Mouse (Mus musculus) embryo, embryonic 9.5 days (tissue): Measurements from ENCODE around the gene 6030408B16Rik.

Experiments used
- DNase-seq: peaks from one replicate; pipeline ENCODE4 v3.0.0-alpha.2; 2017; ENCODE audit errors: extremely low spot score

The 6030408B16Rik gene

DNA sequence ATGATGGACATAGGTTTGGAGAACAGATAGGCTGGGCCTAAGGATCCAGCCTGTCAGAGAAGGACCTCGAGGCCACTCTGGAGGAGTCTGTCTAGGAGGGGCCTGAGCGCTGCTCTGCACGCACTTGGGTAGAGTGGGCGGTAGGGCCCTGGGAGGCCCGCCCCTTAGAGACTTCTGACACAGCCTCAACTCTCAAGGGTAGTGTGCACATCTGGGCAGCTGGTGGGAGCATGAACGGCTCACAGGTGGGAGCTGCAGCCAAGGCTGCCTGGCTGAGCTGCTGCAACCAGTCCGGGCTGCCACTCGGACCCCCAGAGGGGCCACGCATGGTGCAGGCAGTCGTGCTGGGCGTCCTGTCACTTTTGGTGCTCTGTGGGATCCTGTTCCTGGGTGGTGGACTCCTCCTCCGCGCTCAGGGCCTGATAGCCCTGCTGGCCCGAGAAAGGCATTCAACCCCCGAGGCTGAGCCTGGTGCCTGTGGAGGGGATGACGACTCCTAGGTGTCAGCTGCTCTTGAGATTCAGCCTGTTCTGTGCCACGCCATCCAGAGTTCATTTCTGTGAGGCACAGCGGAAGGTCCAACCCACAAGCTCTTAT is at the start of gene 6030408B16Rik:
6030408B16Rik (plus strand) TSS at position 188 of the 597 bp plus-strand sequence.
- DNase-seq: no peak

DNA sequence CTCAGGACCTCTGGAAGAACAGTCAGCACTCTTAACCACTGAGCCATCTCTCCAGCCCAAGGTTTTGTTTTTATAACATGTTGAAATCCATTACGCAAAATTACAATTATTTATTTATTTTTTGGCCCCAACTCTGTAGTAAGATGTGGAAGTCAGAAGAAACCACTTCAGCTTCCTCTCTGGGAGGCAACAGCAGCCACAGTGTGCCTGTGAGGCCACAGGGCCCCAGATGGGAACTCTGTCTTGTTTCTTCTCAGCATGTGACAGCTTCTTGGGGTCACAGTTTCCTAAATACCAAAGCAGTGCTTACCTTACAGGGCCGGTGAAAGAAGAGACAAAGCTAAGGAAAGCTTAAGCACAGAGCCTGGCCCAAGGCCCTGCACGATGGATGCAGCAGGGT is 49.0 kb upstream of the 6030408B16Rik start:
- DNase-seq: no peak

DNA sequence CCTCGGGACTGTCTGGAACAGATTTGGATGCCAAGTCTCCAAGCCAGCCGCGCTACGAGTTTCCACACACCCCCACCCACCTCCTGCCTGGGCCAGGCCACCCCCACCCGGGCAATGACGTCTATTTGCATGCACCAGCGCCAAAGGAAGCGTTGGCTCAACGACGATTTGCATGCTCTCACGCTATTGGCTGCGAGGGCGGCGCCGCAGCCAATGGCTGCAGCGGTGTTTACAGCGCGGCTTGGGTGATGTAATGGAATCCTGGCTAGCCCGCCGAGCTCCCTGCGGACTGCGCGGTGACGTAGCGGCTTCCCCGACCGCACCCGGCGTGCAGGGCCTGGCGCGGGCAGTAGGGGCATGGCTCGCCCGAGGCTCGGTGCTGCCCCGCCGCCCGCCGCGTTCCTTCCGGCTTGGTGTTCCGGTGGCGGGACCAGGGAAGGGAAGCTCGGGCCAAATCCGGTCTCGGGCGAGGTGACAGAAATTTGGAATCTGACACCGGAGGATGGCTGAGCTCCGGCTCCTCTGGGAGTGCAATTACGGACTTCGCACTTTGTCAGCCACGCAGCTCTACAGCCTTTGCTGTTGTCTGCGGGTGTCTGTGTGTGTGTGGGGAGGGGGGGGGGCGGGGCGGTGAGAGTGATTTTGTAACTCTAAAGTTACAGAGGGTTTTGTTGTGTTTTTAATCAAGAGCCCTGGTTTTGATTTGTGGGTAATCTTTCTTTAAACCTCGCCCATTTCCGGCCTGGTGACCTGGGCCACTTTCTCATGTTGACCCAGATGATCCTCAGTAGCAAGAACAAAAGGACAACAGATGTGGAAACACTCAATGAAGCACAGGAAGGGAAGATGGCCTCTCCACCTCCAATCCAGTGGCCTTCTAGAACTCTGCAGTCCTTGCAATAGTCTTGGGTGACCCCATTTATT is 46.5 kb upstream of the 6030408B16Rik start:
- DNase-seq: peak; percentile 95

DNA sequence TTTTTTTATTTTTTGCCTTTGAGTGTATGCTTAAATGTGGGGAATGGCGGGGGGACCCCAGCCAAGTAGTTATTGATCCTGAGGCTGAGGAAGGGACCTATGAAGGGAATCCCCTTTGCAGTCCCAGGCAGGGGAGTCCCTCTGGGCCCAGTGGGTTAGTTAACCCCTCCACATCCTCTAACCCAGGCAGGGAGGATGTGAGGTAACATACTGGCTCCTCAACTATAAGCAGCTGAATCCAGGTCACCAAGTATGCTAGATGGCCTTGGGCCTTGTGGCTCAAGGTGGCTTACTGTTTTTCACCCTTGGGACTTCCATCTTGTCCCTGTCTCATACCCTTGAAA is 45.9 kb upstream of the 6030408B16Rik start:
- DNase-seq: no peak

DNA sequence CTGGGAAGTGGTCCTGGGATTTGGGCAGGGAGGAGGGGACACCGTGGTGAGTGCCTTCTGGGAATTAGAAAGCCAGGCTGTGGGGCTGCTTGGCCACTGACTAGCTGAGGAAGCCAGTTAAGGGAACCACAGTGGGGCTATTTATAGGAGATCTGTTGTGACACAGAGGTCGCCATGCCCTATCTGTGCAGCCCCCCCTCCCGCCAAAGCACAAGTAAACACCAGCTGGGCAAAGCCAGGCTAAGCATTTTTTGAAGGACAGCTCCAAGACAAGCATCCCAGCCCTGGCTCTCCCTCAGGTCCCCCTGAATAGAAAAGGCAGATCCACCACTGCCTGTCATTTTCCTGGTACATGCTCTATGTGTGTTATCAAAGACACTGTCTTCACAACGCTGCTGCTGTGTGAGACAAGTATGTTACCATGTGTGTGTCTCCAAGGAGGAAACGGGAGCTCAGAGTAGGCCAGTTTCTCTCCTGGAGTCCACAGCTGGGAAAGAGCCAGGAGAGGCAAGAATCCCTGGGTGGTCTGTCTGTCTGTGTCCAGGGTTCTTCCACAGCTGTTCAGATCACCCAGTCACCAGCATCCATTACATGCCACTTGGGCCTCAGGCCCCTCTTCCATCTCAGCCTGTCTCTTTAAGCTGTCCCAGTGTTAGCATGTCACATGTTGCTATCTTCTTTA is 44.8 kb upstream of the 6030408B16Rik start:
- no peak for DNase-seq

DNA sequence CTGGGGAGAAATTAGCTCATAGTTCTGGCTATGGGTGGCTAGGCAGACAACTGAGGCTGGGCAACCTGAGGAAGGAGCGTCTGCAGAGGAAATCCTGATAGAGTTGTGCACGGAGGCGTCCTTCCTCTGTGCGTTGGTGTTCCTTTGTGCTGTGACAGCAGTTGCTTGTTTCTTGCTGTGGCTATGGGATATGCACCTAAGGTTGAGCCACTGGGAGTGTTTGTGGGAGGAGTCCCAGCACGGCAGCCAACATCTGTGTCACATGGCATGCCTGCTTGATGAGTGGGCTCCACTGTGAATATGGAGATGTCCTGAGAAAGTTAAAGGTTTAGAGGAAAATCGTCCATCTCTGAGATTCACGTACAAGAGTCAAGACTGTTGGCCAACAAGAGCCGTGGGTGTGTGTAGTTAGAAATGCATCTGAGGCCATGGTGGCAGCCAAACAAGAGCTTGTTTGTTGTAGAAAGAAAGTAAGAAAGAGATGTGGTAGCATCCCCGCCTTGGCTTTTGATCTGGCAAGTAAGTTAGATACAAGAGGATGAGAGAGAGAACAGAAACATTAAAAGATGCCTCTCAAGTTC is 42.7 kb upstream of the 6030408B16Rik start:
- DNase-seq: no peak

DNA sequence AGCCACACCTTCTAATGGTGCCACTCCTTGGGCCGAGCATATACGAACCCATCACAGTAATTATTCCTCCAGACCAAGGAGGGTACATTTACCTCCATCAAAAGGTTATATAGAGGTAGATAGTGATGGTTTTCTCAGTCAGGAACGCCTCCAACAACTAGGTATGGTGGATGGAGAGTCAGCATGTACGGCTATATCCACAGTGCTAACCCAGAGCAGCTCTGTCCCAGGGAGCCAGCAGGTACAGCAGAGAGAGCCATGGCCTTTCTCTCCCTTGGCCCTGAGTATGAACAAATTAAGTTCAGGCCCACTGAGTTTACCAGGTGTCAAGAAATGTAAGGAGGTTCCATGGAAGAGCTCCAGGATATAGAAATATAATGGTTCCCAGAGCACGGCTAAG is 41.1 kb upstream of the 6030408B16Rik start:
- no peak for DNase-seq

DNA sequence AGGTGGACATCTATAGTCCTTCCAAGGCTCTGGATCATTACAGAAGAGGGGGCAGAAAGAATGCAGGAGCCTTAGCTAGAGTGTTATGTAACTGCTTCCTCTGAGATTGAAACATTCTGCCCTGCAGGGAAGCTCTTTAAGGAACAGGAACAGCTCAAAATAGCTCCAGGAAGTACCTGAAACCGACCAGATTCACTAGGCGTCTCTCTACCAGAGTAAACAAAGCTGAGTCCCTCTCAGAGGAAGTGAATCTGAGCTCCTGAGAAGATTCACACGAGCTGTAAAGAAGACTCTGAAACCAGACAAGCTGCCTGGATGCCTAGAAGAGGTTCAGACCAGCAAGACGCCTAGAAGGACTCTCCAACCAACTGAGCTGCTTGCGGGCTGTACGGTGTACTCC is 40.4 kb upstream of the 6030408B16Rik start:
- no peak for DNase-seq

DNA sequence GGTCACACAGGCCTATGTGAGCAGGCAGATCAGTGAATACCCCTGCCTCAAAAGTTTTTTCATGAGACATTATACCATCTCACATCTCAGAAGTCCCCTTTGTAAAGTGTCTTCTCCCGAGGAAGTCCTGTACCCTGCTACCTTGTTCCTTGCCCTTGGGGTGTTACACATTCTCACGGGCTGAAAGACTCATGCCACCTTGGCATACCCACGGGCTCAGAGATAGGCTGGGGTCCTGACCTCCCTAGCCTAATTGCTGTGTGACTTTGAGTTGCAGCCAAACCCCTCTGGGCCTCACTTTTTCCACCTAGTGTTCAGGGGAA is 39.5 kb upstream of the 6030408B16Rik start:
- no peak for DNase-seq

DNA sequence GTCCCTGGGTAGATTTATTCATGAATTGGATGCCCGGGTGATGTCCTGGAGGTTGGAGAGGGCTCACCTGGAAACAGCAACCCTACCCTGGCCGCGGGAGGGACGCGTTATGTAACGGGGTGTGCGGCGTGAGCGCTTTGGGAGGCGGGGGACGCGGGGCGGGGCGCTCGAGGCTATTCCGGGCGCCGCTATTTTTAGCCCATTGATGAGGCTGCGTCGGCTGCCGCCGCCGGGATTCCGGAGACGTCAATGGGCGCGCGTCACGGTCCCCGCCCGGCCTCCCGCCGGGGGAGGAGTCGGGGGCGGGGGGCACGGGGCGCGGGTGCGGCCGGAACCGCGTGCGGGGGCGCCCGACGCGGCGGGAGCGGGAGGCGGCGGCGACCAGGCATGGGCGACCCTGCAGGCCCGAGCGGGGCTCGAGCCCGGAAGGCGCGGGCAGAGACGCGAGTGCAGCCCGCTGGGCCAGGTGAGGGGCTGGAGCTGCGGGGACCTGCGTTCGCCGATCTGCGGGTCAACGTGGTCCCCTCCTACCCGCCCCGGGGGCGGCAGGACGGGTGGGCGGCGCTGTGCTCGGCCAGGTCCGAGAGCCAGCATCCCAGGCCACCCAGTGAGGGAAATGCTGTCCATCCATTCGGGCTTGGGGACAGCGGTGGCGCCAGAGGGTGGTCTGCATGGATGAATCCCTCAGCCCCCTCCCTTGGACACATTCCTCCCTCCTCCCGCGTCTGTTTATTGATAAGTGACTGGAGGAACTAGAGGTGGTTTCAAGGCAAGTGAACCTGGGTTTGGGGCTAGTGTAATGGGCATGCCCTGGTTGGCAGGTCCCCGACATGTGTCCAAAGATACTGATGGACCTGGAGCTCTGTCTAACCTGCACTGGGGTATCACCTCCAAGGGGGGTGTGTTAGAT is 38.9 kb upstream of the 6030408B16Rik start, which contains the start of gene Nr4a1:
Nr4a1 (plus strand) TSS at position 384 of the 910 bp plus-strand sequence.
- DNase-seq: peak; percentile 64

DNA sequence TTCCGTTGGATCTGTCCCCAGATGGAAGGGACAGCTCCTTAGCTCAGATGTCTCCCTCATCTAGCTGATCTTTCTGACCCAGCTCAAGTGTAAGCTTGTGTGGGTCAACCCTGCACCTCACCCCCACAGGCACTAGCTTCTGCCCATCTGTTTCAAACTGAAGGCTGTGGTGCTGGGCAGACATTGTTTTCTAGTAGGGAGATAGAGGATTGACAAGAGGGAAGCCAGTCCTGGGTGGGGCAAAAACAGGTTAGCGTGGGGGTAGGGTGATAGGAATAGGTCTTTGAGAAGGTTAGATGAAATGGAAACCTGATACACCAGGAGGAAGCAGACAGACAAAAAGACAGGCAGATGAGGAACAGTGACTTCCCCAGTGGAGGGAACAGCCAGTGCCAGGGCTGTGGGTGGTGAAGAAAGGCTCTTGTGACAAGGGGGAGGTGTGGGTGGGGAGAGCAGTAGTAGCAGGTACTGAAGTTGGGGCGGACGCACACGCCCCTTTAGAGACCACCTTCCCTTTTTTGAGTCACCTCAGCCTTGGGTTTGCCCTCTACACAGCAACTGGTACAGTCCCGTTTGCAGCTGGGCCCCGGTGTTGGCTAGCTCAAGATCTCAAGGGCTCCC is 37.1 kb upstream of the 6030408B16Rik start:
- DNase-seq: no peak

DNA sequence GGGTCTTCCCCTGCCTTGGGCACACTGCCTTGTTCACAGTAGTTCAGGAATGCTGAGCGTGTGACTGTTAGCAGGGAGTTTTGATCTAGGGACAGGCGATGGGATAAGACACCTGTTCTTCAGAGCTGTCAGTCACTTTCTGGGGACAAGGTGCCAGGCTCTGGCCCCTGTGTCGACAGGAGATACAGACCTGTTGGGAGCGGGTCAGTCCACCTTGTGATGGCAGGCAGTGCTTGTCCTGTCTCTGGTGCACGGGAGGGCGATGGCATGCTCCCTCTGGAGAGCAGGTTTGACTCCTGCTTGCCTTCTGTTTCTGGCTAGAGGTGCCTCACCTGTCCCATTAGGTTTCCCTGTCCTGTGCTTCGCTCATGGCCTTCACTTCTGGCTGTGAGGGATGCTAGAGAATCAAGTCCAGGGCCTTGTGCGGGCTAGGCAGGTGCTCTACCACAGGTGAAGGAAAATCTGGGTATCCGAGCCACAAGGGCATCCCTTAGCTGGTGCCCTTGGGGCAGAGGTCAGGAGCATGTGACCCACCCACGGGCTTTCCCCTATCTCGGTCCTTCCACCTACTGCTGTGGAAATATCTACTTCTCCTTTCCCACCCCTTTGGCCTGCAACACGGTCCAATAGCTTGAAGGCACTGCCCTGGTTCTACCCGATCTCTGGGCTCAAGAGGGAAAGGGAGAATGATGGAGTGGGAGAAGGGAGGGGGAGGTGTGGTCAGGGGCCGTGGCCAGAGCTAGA is 36.4 kb upstream of the 6030408B16Rik start:
- no peak for DNase-seq

DNA sequence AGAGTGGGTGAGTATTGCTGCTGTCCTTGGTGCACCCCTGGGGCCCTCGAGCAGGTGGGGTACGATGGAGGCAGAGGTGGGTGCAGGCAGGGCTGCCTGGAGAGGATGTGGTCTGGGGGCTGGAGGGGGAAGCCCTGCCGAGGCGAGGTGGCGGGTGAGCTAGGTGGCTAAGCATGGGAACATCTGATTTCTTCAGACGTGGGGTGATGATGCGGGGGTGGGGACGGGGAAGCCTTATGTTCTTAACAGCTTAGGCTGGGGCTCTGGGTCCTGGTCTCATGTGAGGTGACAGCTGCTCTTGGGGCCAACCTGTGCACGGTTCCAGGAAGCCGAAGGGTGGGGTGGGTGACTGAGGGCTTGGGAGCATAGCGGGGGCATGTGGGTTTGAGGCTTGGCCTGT is 34.6 kb upstream of the 6030408B16Rik start:
- no peak for DNase-seq

DNA sequence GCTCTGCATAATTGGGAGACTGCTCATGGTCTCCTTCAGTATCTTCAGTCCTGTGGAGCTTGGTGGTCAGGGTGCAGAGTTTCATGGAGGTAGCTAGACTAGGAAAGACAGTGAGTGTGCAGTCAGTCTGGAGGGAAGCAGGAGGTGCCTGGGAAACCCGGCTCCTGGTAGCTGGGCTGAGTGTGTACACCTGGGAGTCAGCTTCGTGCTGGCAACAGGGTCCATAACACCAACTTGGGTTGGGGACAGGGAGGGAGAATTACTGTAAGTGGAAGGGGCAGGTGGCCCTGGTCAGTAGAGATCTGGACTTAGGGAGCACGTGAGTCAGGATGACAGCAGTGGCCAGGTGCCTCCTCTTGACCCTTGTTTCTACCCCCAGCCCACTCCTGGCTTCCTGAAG is 33.1 kb upstream of the 6030408B16Rik start:
- DNase-seq: no peak

DNA sequence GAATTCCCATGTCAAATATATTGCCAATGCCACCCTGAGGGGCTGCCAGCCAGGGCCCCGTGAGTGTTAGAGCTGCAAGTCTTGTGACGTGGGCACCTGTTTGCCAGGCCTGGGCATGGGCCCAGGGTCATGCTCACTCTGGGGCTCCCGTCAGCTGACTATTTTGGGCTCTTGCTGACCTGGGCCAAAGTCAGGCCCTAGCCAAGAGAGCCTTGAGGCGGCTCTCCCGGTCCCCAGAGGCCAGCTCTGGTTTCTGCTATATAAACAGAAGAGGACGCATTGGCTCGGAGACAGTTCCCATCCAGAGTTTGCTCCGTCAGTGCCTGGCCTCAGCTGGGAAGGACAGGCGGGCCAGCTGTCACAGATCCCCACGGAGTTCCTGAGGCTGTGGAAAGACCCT is 32.6 kb upstream of the 6030408B16Rik start:
- no peak for DNase-seq

DNA sequence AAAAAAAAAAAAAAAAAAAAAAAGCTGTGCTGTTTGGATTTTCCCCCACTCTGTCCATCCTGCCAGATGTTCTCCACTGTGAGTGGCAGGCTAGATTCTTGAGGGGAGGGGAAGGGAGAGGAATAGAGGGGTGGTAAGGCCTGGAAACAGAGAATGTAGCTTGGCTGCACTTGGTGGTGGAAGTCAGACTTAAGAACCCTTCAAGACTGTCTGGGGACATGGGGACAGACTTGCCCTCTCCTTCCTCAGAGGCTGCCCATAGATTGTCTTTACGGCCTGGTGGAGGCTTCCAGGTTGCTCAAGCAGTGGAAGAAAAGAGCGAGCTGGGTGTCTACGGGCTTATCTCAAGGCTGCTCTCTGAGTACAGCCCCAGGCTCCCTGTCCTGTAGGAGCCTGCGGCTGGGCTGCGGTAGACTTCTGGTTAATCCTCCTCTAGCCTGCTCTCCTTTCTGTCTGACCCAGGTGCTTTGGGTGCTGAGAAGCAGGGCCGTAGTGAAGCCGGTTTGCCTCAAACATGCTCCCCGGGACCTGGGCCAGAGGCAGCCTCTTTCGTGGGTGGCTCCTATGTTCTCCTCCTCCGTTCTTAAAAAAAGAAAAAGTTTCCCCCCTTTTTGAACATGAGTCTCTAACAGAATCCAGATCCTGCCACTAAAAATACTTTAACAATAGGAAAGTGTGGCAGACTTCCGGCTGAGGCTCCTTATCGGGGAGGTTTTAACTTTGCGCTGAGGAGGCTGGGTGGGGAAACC is 32.0 kb upstream of the 6030408B16Rik start:
- no peak for DNase-seq

DNA sequence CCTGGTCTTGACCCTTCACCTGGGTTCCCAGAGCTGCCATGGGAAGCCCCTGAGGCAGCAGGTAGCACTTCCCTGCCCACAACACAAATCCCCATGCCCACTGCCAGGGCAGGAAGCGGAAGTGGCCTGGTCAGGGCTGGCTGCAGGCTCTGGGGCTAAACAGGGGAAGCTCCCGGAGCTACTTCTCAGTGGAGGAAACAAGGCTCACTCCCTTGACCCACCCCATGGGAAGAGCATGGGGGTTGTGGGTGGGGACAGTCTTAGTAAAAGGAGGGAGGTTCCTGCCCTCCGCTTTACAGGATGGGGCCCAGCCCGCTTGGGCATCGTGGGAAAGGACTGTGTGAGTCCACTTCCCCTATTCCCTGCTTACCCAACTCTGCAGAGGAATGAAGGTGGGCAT is 30.5 kb upstream of the 6030408B16Rik start:
- no peak for DNase-seq

DNA sequence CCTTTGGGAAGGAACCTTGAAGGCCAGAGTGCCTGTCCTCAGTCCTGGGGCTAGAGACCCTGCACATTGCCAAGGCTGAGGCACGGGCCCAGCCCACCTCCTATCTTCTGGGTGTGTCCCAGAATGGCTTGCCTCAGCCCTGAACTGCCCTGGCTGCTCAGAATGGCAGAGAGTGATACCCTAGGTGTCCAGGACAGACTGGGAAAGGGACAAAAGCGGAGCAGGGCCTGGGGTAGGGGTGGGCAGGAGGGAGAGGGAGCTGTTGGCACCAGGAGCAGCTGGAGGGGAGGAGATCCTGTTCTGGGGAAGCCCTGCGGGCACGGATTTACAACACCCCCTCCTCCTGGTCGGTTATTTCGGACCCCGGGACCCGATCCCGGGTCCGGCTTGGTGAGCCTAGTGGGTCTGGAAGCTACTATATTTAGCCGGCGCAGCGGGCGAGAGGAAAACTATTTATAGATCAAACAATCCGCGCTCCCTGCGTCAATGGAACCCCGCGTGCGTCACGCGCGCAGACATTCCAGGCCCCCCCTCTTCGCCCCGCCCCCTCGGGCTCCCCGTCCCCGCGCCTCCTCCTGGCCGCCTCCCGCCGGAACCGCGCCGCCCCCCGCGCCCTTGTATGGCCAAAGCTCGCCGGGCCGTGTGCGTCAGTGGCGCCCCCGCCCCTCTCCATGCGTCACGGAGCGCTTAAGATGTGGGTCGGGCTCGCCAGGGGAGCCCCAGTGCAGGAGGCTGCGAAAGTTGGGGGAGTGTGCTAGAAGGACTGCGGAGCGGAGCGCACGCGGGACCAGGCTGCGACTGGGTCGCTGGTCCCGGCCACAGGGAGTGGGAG is 26.7 kb upstream of the 6030408B16Rik start:
- peak; percentile 82 for DNase-seq
